Mouse (Mus musculus): Measurements from ENCODE around the gene Ubtf.

DNA sequence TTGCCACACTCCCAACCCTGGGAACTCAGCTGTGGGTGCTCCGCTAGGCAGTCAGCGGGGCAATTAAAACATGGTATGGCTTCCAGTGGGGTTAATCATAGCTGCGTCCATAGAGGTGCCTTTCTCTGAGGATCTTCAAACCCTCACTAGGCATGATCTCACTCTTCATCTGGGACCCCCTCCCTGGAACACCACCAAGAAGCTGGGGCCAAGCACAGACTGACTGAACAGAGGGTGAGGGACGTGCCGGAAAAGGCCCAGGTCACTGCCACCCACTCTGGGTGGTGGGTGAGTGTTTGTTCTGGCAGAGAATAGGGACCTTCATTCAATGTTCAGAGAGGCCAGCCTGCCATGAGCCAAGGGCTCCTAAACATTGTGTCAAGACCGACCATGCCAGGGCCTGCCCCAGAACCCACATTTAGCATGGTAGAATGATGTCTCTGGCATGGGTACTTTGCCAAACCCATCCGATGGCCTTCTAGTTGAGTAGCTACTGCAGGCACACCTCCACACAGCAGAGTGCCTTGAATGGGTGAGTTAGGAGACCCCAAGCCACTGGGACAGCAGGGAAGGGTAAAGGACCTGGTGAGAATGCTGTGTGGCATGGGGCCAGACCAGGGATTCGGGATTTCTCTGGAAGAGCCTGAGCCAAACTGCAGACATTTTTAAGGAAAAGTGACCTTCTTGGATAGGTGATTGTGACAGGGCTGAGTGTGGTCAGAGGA is 52.7 kb downstream of the Ubtf start:
- no peak for TF ChIP-seq CTCF (conservative IDR thresholded peaks at IDR 0.05; ENCODE audit: low read length)
- TF ChIP-seq POU5F1 (IDR thresholded peaks at IDR 0.05; ENCODE audit: borderline replicate concordance, low read length): no peak
- TF ChIP-seq NANOG (IDR thresholded peaks at IDR 0.05; ENCODE audit: borderline replicate concordance, low read length): no peak
